ENCODE assay signal across 8 mouse cellular contexts in genomic region chr13:111771232-111771631, GRCm38 (mm10). TPM values are rescaled to one million over a fixed set of nuclear protein-coding genes. Genes with fewer than 3 reads are reported as not detected.
DNase-seq lines count a peak whose midpoint lies in the region; ATAC-seq and TF ChIP-seq lines count a peak whose summit lies in the region.

No protein-coding gene starts in this region.

- no peak overlapping the region for H3K27ac ChIP-seq in gastrocnemius, adult 2 months

- DNase-seq in gastrocnemius, adult 2 months: peak; percentile 45
- no peak for DNase-seq in gastrocnemius, postnatal 25 days
- DNase-seq in NIH3T3 (ENCODE audit: low read depth): peak; percentile 63
- peak; percentile 62 to 69 for DNase-seq in cerebellum, postnatal 36 days
- peak; percentile 45 to 72 for DNase-seq in layer of hippocampus, adult 18-20 months (ENCODE audit: low spot score in 2 of 2)
- DNase-seq in lung, postnatal 25 days (ENCODE audit: low spot score): peak; percentile 54
- peak; percentile 65 for DNase-seq in right cerebral cortex, postnatal 14 days

- peak; percentile 72 for TF ChIP-seq CTCF in gastrocnemius, adult 2 months (IDR thresholded peaks at IDR 0.05)

- peak; percentile 97 for ATAC-seq in granulocyte monocyte progenitor cell, adult 5-6 weeks (replicated peaks; ENCODE audit: poor library complexity, severe bottlenecking)

- intact Hi-C loops in gastrocnemius, adult 2 months (cut with DNase I): no loop called here

- H3K4me3 ChIP-seq in gastrocnemius, adult 2 months: no peak overlapping the region

RNA-seq across cellular contexts. Expression of gene Map3k1, which starts 37.6 kb away (rescaled TPM):
- total RNA-seq in gastrocnemius, adult 2 months (2021): 10 to 100 TPM in 1 of 2 experiments, 1 to 10 TPM in 1; 7.6 to 10.1 TPM
- 1 to 10 TPM; 8.0 to 9.3 TPM for total RNA-seq in gastrocnemius, postnatal 25 days (2021)
- 33.6 and 43.6 TPM in 2 replicates for total RNA-seq in granulocyte monocyte progenitor cell, adult 5-6 weeks (2014; fragmentation: Nextera tagmentation)
- 54.3 and 66.2 TPM in 2 replicates for total RNA-seq in granulocyte monocyte progenitor cell, adult 5-6 weeks (2017)
- 10 to 100 TPM in 1 of 2 experiments, 1 to 10 TPM in 1; 9.4 to 10.1 TPM for total RNA-seq in layer of hippocampus, adult 18-20 months (2021)
